Mouse (Mus musculus): Measurements from ENCODE around the gene Zfp750. TPM values are rescaled to one million over a fixed set of nuclear protein-coding genes. Genes with fewer than 3 reads are reported as not detected.
A peak's percentile ranks its signal among the peaks of the same experiment; 100 is the strongest.

The Zfp750 gene
- total RNA-seq, 4 experiments from 2014 or later, result 0.24 to 0.35 (median 0.25) TPM

DNA sequence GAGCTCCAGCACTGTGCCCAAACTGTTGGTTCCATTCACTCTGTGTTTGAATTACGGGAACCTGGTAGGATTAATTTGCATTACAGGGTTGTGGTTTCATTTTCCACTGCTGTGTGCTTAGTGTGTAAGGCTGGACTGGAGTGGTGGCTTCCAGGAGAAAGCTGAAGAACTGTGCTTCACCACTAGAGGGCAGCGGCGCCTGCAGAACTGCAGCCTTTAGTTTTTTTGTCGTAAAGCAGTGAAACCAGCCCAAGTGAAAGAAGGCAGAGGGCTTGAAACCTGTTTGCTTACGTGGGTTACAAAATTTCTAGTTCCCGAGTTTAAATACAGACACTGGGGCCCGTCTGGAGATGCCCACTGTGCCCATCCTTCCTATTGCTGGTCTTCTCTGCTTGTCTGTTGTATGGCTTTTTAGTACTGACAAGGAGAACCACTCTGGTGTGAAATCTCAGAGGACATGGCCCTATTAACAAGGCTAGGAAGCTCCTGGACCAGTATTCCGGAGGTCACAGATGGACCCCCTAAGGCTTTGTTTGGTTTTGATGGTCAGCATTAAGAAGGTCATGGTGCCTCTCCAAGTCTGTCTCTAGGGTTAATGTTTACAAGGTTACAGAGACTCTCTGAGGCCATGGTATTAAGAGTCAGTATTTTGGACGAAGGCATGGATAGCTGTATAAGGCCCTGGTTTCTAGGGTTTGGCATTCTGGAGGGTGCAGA is 43.3 kb downstream of the Zfp750 start:
- peak; percentile 62 for DNase-seq (ENCODE audit: low spot score)

GRCm38 (mm10) chr11:121474831-121475230 is 44.3 kb downstream of the Zfp750 start:
- no peak for DNase-seq (ENCODE audit: low spot score)

DNA sequence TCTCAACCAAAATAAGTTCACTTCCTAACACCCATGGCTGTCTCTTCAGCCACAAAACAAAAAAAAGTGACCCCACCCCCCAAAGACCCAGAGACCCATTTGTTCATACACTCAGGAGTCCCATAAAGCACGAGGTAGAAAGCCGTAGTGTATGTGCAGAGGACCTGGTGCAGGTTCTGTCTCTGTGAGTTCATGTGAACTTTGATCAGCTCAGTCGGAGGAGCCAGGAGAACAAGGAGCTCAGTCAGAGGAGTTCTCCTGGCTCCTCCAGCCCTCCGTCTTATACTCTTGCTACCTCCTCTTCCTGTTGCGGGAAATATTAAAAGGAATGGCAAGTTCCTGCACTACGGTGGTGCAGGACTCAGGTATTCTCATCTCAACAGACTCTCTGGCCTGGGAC is 51.7 kb downstream of the Zfp750 start:
- DNase-seq (ENCODE audit: low spot score), result no peak

Other genes starting within 250 kb of the Zfp750 start
- 10 to 100 TPM; 32.1 to 35.4 (median 32.7) TPM for gene Wdr45b, start 164.9 kb downstream of the Zfp750 start, total RNA-seq (2022)
- gene Rab40b, start 131.1 kb downstream of the Zfp750 start, total RNA-seq (2022), result 1 to 10 TPM; 1.0 to 3.4 (median 2.2) TPM
- gene Fn3krp, start 97.9 kb downstream of the Zfp750 start, total RNA-seq (2022), result 1 to 10 TPM; 4.8 to 6.5 (median 5.4) TPM
- 10 to 100 TPM; 26.4 to 33.5 (median 30.8) TPM for gene Fn3k, start 84.4 kb downstream of the Zfp750 start, total RNA-seq (2022)
- 10 to 100 TPM; 11.7 to 13.9 (median 12.5) TPM for gene Tbcd, start 67.4 kb downstream of the Zfp750 start, total RNA-seq (2022)
- 1 to 10 TPM; 4.0 to 5.7 (median 5.2) TPM for gene B3gntl1, start 153.8 kb upstream of the Zfp750 start, total RNA-seq (2022)
- 10 to 100 TPM; 15.1 to 20.3 (median 19.2) TPM for gene Metrnl, start 182.2 kb upstream of the Zfp750 start, total RNA-seq (2022)